Mouse (Mus musculus) intestine, embryonic 14.5 days (tissue): Measurements from ENCODE around the gene Rxfp2. TPM values are rescaled to one million over a fixed set of nuclear protein-coding genes. Genes with fewer than 3 reads are reported as not detected.

ENCODE experiments used
- ATAC-seq: fragments of 200-750 bp; cut with Nextera tagmentation; replicated peaks from 2 replicates; pipeline ENCODE4 v1.8.0; 2017; ENCODE audit warnings: low read depth, moderate number of reproducible peaks, moderate TSS enrichment, moderate library complexity; ENCODE audit not compliant: low FRiP score, low TSS enrichment
- DNase-seq: peaks from one replicate; pipeline ENCODE4 v3.0.0-alpha.2; 2018; ENCODE audit warnings: low spot score
- H3K27ac ChIP-seq: fragments of 300-500 bp; sonication (generic); 2 replicates; pipeline ENCODE4 v1.5.1; 2014; ENCODE audit warnings: low read depth, mild to moderate bottlenecking, control low read depth
- H3K27me3 ChIP-seq: fragments of 300-500 bp; sonication (generic); replicated peaks from 2 replicates; pipeline ENCODE4 v1.6.1; 2014; ENCODE audit warnings: low read length, control low read depth; ENCODE audit not compliant: control insufficient read depth, insufficient read depth
- H3K36me3 ChIP-seq: fragments of 300-500 bp; sonication (generic); 2 replicates; pipeline ENCODE4 v1.6.1; 2014; ENCODE audit warnings: low read length, control low read depth; ENCODE audit not compliant: control insufficient read depth, insufficient read depth
- H3K4me1 ChIP-seq: fragments of 300-500 bp; sonication (generic); replicated peaks from 2 replicates; pipeline ENCODE4 v1.6.1; 2014; ENCODE audit warnings: low read length, control low read depth, mixed read lengths; ENCODE audit not compliant: control insufficient read depth, insufficient read depth
- H3K4me2 ChIP-seq: fragments of 300-500 bp; sonication (generic); 2 replicates; pipeline ENCODE4 v1.6.1; 2014; ENCODE audit warnings: low read length
- H3K4me3 ChIP-seq: fragments of 300-500 bp; sonication (generic); 2 replicates; pipeline ENCODE4 v1.5.1; 2014; ENCODE audit warnings: low read depth, low read length, control low read depth, mixed read lengths
- H3K9ac ChIP-seq: fragments of 300-500 bp; sonication (generic); 2 replicates; pipeline ENCODE4 v1.6.1; 2014; ENCODE audit warnings: mild to moderate bottlenecking, low read length
- H3K9me3 ChIP-seq: fragments of 300-500 bp; sonication (generic); 2 replicates; pipeline ENCODE4 v1.6.1; 2016; ENCODE audit warnings: low read length, control low read depth; ENCODE audit not compliant: control insufficient read depth
- WGBS: fragments of 180-500 bp; shearing (Covaris S2); extraction: QIAGEN DNeasy Blood & Tissue Kit; methylation state at CpG from one replicate; pipeline ENCODE4 v1.1.7; 2014; 5-methylcytosine and 5-hydroxymethylcytosine counted together
- polyA plus RNA-seq: library from polyadenylated mRNA; unstranded; fragments of >200 nt; fragmentation: Nextera tagmentation; extraction: Ambion mirVana; gene quantifications from 2 replicates; pipeline ENCODE4 v1.2.1, GENCODE M21; 2014

Rxfp2 gene
- 0.35 and 0.70 TPM in 2 replicates for polyA plus RNA-seq

GRCm38 (mm10) chr5:150018656-150019055, at the start of gene Rxfp2:
TSS of gene Rxfp2 (plus strand) at chr5:150018675.
- 39% methylated on average over 19 of the region's 19 CpGs for WGBS
- Histone ChIP-seq H3K27ac (no peak within 1 kb of the TSS), H3K4me1 (0 out of 2 replicates have a peak, but pooled peaks cover 3% of the 10 kb centered on the region), H3K27me3 (no peaks in the 10 kb centered on the region), H3K9me3 (0 out of 2 replicates have a peak, but pooled peaks cover 2% of the 10 kb centered on the region), H3K4me2 (no peak within 1 kb of the TSS), H3K36me3 (no peaks in the 10 kb centered on the region), H3K4me3 (no peak within 1 kb of the TSS), H3K9ac (no peak within 1 kb of the TSS)
- DNase-seq (no peak), ATAC-seq (no peak)

- H3K4me1 ChIP-seq, result no peaks in the 10 kb centered on the region
- no peak overlapping the region for H3K27ac ChIP-seq
- H3K9ac ChIP-seq, result no peak overlapping the region
- H3K27me3 ChIP-seq, result no peaks in the 10 kb centered on the region
- WGBS, result 88% methylated on average over 11 of the region's 11 CpGs
- DNase-seq (no peak), ATAC-seq (no peak)
- no peak overlapping the region for H3K4me2 ChIP-seq
- H3K9me3 ChIP-seq, result no peaks in the 10 kb centered on the region
- H3K4me3 ChIP-seq, result no peak overlapping the region
- H3K36me3 ChIP-seq, result no peaks in the 10 kb centered on the region
Measured at GRCm38 (mm10) chr5:149970261-149970660, 48.2 kb upstream of the Rxfp2 start.

DNA sequence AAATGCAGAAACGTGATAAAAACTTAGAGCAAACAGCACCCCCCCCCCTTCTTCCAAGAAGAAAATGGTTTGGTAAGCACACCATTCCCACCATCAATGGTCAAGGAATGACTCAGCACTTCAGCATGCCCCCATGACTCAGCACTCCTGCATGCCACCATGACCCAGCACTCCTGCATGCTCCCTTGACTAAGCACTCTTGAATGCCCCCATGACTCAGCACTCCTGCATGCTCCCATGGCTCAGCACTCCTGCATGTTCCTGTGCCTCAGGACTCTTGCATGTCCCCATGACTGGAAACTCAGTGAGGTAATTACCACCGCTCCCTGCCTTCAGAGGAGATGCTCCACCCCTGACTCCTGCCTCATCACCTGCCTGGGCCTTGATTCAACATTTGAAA, 41.4 kb upstream of the Rxfp2 start:
- Histone ChIP-seq H3K27me3 (no peaks in the 10 kb centered on the region), H3K4me3 (no peak overlapping the region), H3K36me3 (no peaks in the 10 kb centered on the region), H3K9me3 (0 out of 2 replicates have a peak, but pooled peaks cover 6% of the 10 kb centered on the region), H3K9ac (no peak overlapping the region), H3K4me2 (no peak overlapping the region), H3K27ac (no peak overlapping the region), H3K4me1 (no peaks in the 10 kb centered on the region)
- 91% methylated on average over 2 of the region's 2 CpGs for WGBS
- ATAC-seq (no peak), DNase-seq (no peak)

DNA sequence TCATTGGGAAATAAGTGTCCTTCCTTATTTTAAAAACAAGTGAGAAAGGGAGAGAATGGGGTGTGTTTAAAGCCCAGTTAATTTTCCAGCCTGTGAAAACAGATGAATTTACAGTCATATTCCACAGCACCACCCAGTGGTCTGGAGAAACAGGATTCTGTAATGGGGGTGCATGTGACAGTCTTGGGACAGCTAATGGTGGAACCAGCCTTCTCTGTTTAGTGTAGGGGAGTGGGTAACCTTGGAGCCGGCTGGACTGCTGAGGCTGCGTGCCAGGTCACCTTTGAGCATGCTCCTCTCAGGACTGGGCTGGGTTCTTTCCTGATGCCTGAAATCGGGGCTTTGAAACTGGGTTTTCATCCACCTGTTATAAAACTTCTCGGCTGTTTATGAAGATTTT, 34.9 kb upstream of the Rxfp2 start:
- Histone ChIP-seq H3K4me1 (no peaks in the 10 kb centered on the region), H3K9ac (no peak overlapping the region), H3K4me2 (no peak overlapping the region), H3K9me3 (no peaks in the 10 kb centered on the region), H3K27ac (no peak overlapping the region), H3K36me3 (no peaks in the 10 kb centered on the region), H3K4me3 (no peak overlapping the region), H3K27me3 (no peaks in the 10 kb centered on the region)
- ATAC-seq (no peak), DNase-seq (no peak)
- 80% methylated on average over 4 of the region's 4 CpGs for WGBS

DNA sequence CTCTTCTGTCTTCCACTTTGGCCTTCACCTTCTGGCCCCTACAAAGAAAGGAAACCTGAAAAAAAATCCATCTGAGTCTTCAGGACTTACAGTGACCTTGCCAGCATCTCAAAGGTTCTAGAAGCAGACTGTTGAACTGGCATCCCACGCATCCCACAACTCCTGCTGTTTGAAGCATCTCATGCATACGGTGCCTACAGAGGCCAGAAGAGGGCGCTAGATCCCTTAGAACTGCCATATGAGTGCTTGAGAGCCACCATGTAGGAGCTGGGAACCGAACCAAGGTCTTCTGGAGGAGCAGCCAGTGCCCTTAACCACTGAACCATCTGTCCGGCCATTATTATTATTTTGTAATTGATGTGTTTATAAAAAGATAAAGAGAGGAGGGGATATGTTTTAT, 23.9 kb upstream of the Rxfp2 start:
- DNase-seq, result no peak
- Histone ChIP-seq H3K27ac (no peak overlapping the region), H3K9me3 (no peaks in the 10 kb centered on the region), H3K4me1 (no peaks in the 10 kb centered on the region), H3K36me3 (no peaks in the 10 kb centered on the region), H3K4me3 (no peak overlapping the region), H3K4me2 (no peak overlapping the region), H3K9ac (no peak overlapping the region), H3K27me3 (no peaks in the 10 kb centered on the region)
- no peak for ATAC-seq
- 76% methylated on average over 5 of the region's 5 CpGs for WGBS

GRCm38 (mm10) chr5:149996614-149997013, 21.9 kb upstream of the Rxfp2 start:
- ATAC-seq (no peak), DNase-seq (no peak)
- Histone ChIP-seq H3K4me2 (no peak overlapping the region), H3K27me3 (no peaks in the 10 kb centered on the region), H3K4me3 (no peak overlapping the region), H3K4me1 (no peaks in the 10 kb centered on the region), H3K36me3 (no peaks in the 10 kb centered on the region), H3K9me3 (no peaks in the 10 kb centered on the region), H3K27ac (no peak overlapping the region), H3K9ac (no peak overlapping the region)
- WGBS, result 85% methylated on average over 4 of the region's 4 CpGs

GRCm38 (mm10) chr5:149997321-149998034, 21.0 kb upstream of the Rxfp2 start:
- Histone ChIP-seq H3K9me3 (no peaks in the 10 kb centered on the region), H3K27ac (no peak overlapping the region), H3K36me3 (no peaks in the 10 kb centered on the region), H3K27me3 (no peaks in the 10 kb centered on the region), H3K9ac (no peak overlapping the region), H3K4me2 (peak overlapping the region; percentile 13; the same call in 1 of the 2 replicates), H3K4me3 (no peak overlapping the region), H3K4me1 (no peaks in the 10 kb centered on the region)
- DNase-seq (no peak), ATAC-seq (no peak)
- 68% methylated on average over 22 of the region's 22 CpGs for WGBS

- Histone ChIP-seq H3K9ac (no peak overlapping the region), H3K4me3 (no peak overlapping the region), H3K9me3 (no peaks in the 10 kb centered on the region), H3K27ac (no peak overlapping the region), H3K4me2 (no peak overlapping the region), H3K36me3 (no peaks in the 10 kb centered on the region), H3K4me1 (no peaks in the 10 kb centered on the region), H3K27me3 (no peaks in the 10 kb centered on the region)
- ATAC-seq, result no peak
- DNase-seq, result no peak
- WGBS, result 78% methylated on average over 7 of the region's 7 CpGs
Measured at GRCm38 (mm10) chr5:149998311-149998710, 20.2 kb upstream of the Rxfp2 start.

DNA sequence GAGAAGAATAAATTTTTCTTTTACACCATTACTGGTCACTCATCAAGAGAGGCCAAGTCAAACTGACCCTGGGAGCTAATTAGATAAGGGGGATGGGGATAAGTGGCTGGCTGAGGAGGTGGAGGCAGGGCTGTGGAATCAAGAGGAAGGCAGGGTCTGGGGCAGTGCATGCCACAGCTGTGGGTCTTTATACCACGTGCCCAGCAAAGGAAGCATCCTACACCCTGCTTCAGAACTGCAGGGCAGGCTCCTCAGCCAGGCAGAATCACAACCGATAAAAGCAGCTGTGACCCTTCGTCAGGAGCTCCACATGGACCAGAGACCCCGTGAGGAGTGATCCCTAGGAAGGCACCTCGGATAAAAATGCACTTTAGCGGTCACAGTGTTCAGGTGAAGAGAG, 13.1 kb upstream of the Rxfp2 start:
- WGBS, result 39% methylated on average over 6 of the region's 6 CpGs
- Histone ChIP-seq H3K4me1 (no peaks in the 10 kb centered on the region), H3K4me2 (no peak overlapping the region), H3K9ac (no peak overlapping the region), H3K9me3 (no peaks in the 10 kb centered on the region), H3K4me3 (no peak overlapping the region), H3K27ac (no peak overlapping the region), H3K36me3 (no peaks in the 10 kb centered on the region), H3K27me3 (no peaks in the 10 kb centered on the region)
- no peak for ATAC-seq
- DNase-seq, result no peak
